Mouse (Mus musculus): Measurements from ENCODE around the gene Cryl1. TPM values are rescaled to one million over a fixed set of nuclear protein-coding genes. Genes with fewer than 3 reads are reported as not detected.
A peak's percentile ranks its signal among the peaks of the same experiment; 100 is the strongest.

Gene Cryl1
- polyA plus RNA-seq, 1 experiment from 2014 or later: 61.9 TPM

DNA sequence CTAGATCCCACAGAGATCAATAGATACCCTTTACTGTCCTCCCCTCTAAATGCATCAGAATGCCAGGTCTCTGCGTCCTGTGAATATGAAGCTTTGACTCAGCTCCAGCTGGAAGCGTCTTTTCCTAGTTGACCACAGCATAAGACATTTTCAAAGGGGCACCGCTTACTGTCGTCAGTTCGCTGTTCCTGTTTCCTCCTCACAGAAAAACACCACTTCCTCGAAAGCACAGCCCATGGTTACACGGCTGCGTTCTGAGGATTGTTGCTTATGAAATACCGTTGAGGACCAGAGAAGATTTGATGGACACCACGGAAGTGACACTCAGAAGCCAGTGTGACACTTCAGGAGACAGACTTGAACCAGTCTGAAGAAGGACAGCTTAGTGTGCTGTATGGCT lies 134.4 kb downstream of the Cryl1 start:
- WGBS: 79% methylated on average over 10 of the region's 10 CpGs
- Histone ChIP-seq H3K4me1 (replicated peaks; ENCODE audit: control insufficient read depth, insufficient read depth, low read length) (no peaks in the 10 kb centered on the region), H3K36me3 (ENCODE audit: control insufficient read depth, insufficient read depth, low read length) (no peaks in the 10 kb centered on the region), H3K4me2 (ENCODE audit: low read length) (no peak overlapping the region), H3K9ac (ENCODE audit: low read length) (no peak overlapping the region), H3K27ac (ENCODE audit: low read depth) (no peak overlapping the region), H3K9me3 (ENCODE audit: control insufficient read depth, low read length) (no peaks in the 10 kb centered on the region), H3K27me3 (replicated peaks; ENCODE audit: control insufficient read depth, insufficient read depth, low read length) (no peaks in the 10 kb centered on the region), H3K4me3 (ENCODE audit: low read depth, low read length) (no peak overlapping the region)
- no peak for ATAC-seq (replicated peaks; ENCODE audit: low FRiP score, low TSS enrichment, low read depth)
- DNase-seq (ENCODE audit: low spot score): no peak

DNA sequence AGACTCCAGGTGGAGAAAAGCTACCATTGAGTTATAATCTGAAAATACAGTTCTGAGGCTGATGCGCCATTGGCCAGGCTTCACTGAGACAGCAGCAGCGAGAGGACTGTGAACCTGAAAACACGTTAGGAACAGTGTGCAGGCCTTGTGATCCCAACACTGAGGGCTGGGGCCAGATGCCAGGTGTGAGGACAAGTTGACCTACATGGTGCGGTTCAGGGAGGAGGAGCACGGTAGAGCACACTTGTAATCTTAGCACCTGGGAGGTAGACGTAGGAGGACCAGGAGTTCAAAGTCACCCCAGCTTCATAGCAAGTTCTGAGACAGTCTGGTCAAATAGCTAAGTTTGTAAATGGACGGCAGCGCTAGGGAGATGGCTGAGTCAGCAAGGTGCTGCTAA lies 139.0 kb downstream of the Cryl1 start:
- Histone ChIP-seq H3K27ac (ENCODE audit: low read depth) (no peak overlapping the region), H3K9me3 (ENCODE audit: control insufficient read depth, low read length) (no peaks in the 10 kb centered on the region), H3K4me1 (replicated peaks; ENCODE audit: control insufficient read depth, insufficient read depth, low read length) (no peaks in the 10 kb centered on the region), H3K27me3 (replicated peaks; ENCODE audit: control insufficient read depth, insufficient read depth, low read length) (no peaks in the 10 kb centered on the region), H3K4me2 (ENCODE audit: low read length) (no peak overlapping the region), H3K9ac (ENCODE audit: low read length) (no peak overlapping the region), H3K36me3 (ENCODE audit: control insufficient read depth, insufficient read depth, low read length) (no peaks in the 10 kb centered on the region), H3K4me3 (ENCODE audit: low read depth, low read length) (no peak overlapping the region)
- DNase-seq (ENCODE audit: low spot score): no peak
- no peak for ATAC-seq (replicated peaks; ENCODE audit: low FRiP score, low TSS enrichment, low read depth)
- WGBS: 81% methylated on average over 8 of the region's 8 CpGs

DNA sequence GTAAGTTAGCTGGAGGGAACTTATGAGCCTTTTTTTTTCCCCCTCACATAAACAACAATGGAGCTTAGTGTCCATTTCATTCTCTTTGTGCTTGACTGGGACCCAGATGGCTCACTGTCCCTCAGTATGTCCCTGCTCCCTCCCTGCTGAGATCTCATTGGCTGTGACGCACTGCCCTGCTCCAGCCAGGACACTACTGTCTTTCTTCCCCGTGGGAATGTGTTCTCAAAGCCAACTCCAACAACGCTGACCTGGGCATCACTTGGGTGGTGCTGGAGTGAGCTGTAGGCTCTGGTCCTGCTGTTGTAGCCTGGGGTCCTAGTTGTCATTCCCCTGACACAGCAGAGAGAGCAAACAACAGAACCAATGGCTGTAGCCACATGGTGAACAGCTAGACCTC lies 149.7 kb downstream of the Cryl1 start:
- Histone ChIP-seq H3K4me2 (ENCODE audit: low read length) (no peak overlapping the region), H3K27me3 (replicated peaks; ENCODE audit: control insufficient read depth, insufficient read depth, low read length) (no peaks in the 10 kb centered on the region), H3K4me3 (ENCODE audit: low read depth, low read length) (no peak overlapping the region), H3K9me3 (ENCODE audit: control insufficient read depth, low read length) (no peaks in the 10 kb centered on the region), H3K36me3 (ENCODE audit: control insufficient read depth, insufficient read depth, low read length) (no peaks in the 10 kb centered on the region), H3K4me1 (replicated peaks; ENCODE audit: control insufficient read depth, insufficient read depth, low read length) (0 out of 2 replicates have a peak, but pooled peaks cover 4% of the 10 kb centered on the region), H3K27ac (ENCODE audit: low read depth) (no peak overlapping the region), H3K9ac (ENCODE audit: low read length) (no peak overlapping the region)
- no peak for ATAC-seq (replicated peaks; ENCODE audit: low FRiP score, low TSS enrichment, low read depth)
- DNase-seq (ENCODE audit: low spot score): no peak
- WGBS: 79% methylated on average over 3 of the region's 3 CpGs

DNA sequence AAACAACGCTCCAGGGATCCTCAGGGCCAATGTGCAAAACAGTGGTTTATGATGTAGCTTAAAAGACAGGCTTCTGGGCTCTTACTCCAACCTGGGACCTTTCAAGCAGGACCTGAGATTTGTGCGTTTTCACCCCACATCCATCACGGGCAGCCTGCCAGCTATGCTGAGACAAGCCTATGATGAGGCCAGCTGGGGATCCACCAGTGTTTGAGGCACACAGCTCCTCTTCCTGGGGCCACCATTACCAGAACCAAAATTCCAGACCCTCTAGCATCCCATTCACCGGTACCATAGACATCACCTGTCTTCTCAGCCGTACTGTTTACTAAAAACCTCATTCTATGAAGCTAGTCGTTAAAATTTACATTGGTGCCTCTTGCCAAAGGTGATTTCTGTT lies 151.8 kb downstream of the Cryl1 start:
- no peak overlapping the region for H3K27ac ChIP-seq (ENCODE audit: low read depth)
- no peak overlapping the region for H3K9ac ChIP-seq (ENCODE audit: low read length)
- ATAC-seq (replicated peaks; ENCODE audit: low FRiP score, low TSS enrichment, low read depth) (no peak), DNase-seq (ENCODE audit: low spot score) (no peak)
- no peak overlapping the region for H3K4me2 ChIP-seq (ENCODE audit: low read length)
- H3K36me3 ChIP-seq (ENCODE audit: control insufficient read depth, insufficient read depth, low read length): no peaks in the 10 kb centered on the region
- H3K9me3 ChIP-seq (ENCODE audit: control insufficient read depth, low read length): no peaks in the 10 kb centered on the region
- no peak overlapping the region for H3K4me3 ChIP-seq (ENCODE audit: low read depth, low read length)
- WGBS: 64% methylated on average over 6 of the region's 6 CpGs
- H3K27me3 ChIP-seq (replicated peaks; ENCODE audit: control insufficient read depth, insufficient read depth, low read length): no peaks in the 10 kb centered on the region
- 0 out of 2 replicates have a peak, but pooled peaks cover 4% of the 10 kb centered on the region for H3K4me1 ChIP-seq (replicated peaks; ENCODE audit: control insufficient read depth, insufficient read depth, low read length)

DNA sequence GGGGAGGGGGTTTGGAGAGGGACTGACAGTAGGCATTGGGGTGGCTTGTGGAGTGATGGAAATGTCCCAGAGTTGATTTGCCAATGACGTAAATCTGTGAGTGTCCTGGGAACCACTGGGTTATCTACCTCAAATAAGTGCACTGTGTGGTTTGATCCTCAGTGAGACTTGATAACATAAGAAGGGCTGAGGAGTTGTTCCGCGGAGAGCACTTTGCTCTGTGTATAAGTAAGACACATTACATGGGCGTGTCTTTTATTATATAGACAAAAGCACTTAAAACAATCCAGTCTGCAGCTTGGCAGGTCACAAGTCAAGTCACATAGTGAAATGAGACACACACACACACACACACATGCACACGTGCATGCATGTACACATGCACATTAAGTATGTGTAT lies 155.4 kb downstream of the Cryl1 start:
- no peak overlapping the region for H3K4me2 ChIP-seq (ENCODE audit: low read length)
- ATAC-seq (replicated peaks; ENCODE audit: low FRiP score, low TSS enrichment, low read depth): no peak
- 0 out of 2 replicates have a peak, but pooled peaks cover 4% of the 10 kb centered on the region for H3K4me1 ChIP-seq (replicated peaks; ENCODE audit: control insufficient read depth, insufficient read depth, low read length)
- no peak overlapping the region for H3K27ac ChIP-seq (ENCODE audit: low read depth)
- no peaks in the 10 kb centered on the region for H3K9me3 ChIP-seq (ENCODE audit: control insufficient read depth, low read length)
- DNase-seq (ENCODE audit: low spot score): no peak
- H3K4me3 ChIP-seq (ENCODE audit: low read depth, low read length): no peak overlapping the region
- H3K9ac ChIP-seq (ENCODE audit: low read length): no peak overlapping the region
- WGBS: 66% methylated on average over 5 of the region's 5 CpGs
- H3K27me3 ChIP-seq (replicated peaks; ENCODE audit: control insufficient read depth, insufficient read depth, low read length): no peaks in the 10 kb centered on the region
- no peaks in the 10 kb centered on the region for H3K36me3 ChIP-seq (ENCODE audit: control insufficient read depth, insufficient read depth, low read length)

DNA sequence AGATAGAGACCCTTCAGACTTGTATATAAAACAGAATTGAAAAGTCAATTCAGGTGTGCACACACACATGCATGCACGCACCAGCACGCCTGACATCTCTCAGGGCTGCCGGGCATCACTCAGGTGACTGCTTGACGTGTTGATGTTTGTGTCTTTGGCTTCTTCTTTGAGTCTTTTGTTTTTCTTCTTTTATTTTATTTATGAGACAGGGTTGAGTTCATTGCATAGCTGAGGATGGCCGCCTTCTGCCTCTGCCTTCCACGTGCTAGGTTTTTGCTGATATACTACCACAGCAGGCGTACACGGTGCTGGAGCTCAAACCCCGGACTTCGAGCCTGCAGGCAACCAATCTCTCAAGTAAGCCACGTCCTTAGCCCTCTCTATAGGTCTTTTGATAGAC lies 163.1 kb downstream of the Cryl1 start:
- no peak overlapping the region for H3K4me2 ChIP-seq (ENCODE audit: low read length)
- no peak for ATAC-seq (replicated peaks; ENCODE audit: low FRiP score, low TSS enrichment, low read depth)
- no peak overlapping the region for H3K27ac ChIP-seq (ENCODE audit: low read depth)
- WGBS: 63% methylated on average over 11 of the region's 11 CpGs
- H3K9ac ChIP-seq (ENCODE audit: low read length): no peak overlapping the region
- no peaks in the 10 kb centered on the region for H3K9me3 ChIP-seq (ENCODE audit: control insufficient read depth, low read length)
- no peaks in the 10 kb centered on the region for H3K36me3 ChIP-seq (ENCODE audit: control insufficient read depth, insufficient read depth, low read length)
- H3K4me3 ChIP-seq (ENCODE audit: low read depth, low read length): no peak overlapping the region
- no peaks in the 10 kb centered on the region for H3K27me3 ChIP-seq (replicated peaks; ENCODE audit: control insufficient read depth, insufficient read depth, low read length)
- peaks cover 2% of the 10 kb centered on the region; the same call in 1 of the 2 replicates for H3K4me1 ChIP-seq (replicated peaks; ENCODE audit: control insufficient read depth, insufficient read depth, low read length)
- no peak for DNase-seq (ENCODE audit: low spot score)

DNA sequence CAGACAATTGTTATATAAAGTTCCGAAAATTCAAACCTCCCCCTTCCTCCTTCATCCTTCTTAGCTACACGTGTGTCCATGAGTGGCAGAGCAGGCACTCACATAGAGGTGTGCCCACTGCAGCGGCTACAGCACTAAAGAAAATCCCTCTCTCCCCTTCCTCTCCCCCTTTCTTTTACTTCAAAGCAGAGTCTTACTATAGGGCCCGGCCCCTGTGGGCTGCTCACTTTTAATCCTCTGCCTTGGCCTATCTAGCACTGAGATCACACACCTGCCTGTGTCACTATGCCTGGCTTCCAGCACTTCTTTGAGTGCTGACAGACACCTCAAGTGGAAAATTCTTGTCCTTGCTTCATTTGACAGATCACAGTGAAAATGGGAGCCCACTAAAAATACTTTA lies 163.6 kb downstream of the Cryl1 start:
- DNase-seq (ENCODE audit: low spot score) (no peak), ATAC-seq (replicated peaks; ENCODE audit: low FRiP score, low TSS enrichment, low read depth) (no peak)
- Histone ChIP-seq H3K4me3 (ENCODE audit: low read depth, low read length) (no peak overlapping the region), H3K36me3 (ENCODE audit: control insufficient read depth, insufficient read depth, low read length) (no peaks in the 10 kb centered on the region), H3K9ac (ENCODE audit: low read length) (no peak overlapping the region), H3K27ac (ENCODE audit: low read depth) (no peak overlapping the region), H3K27me3 (replicated peaks; ENCODE audit: control insufficient read depth, insufficient read depth, low read length) (no peaks in the 10 kb centered on the region), H3K9me3 (ENCODE audit: control insufficient read depth, low read length) (no peaks in the 10 kb centered on the region), H3K4me2 (ENCODE audit: low read length) (no peak overlapping the region), H3K4me1 (replicated peaks; ENCODE audit: control insufficient read depth, insufficient read depth, low read length) (peaks cover 2% of the 10 kb centered on the region; the same call in 1 of the 2 replicates)
- WGBS: 30% methylated on average over 4 of the region's 4 CpGs

DNA sequence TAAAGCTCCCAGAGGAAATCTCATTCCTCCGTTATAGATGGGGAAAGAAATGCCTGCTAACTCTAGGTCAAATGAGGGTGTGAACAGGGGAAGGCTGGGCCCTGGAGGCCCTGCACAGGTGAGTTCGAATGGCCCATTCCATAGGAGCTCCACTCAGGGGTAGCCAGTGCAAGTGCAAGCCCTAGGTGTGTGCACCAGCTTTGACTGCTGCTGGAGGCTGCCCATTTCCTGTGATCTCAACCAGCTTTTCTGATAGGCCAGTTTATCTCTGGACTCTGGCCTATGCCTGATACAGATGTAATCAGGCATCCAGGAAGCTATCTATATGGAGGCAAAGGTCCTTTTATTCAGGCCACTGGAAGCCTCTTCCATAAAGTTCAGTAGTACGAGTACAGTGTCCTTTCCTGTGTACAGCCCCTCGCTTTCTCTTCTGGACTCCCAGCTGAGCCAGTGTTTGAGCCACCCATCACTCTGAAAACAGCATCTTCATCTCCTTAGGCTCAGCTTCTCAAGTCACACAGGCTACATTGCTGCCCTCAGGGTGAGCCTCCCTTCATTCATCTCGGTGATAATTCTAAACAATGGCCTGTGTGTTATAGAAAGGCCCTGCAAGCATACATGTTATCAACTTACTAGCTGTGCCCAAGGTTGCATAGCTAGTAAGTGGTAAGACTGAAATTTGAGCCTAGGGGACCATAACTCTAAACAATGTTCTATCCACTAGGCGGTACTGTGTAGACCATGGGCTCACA lies 167.9 kb downstream of the Cryl1 start:
- DNase-seq (ENCODE audit: low spot score) (peak; percentile 49), ATAC-seq (replicated peaks; ENCODE audit: low FRiP score, low TSS enrichment, low read depth) (peak; percentile 83)
- H3K27me3 ChIP-seq (replicated peaks; ENCODE audit: control insufficient read depth, insufficient read depth, low read length): no peaks in the 10 kb centered on the region
- no peak overlapping the region for H3K9ac ChIP-seq (ENCODE audit: low read length)
- no peaks in the 10 kb centered on the region for H3K9me3 ChIP-seq (ENCODE audit: control insufficient read depth, low read length)
- no peak overlapping the region for H3K4me3 ChIP-seq (ENCODE audit: low read depth, low read length)
- 62% methylated on average over 6 of the region's 6 CpGs for WGBS
- no peaks in the 10 kb centered on the region for H3K36me3 ChIP-seq (ENCODE audit: control insufficient read depth, insufficient read depth, low read length)
- 0 out of 2 replicates have a peak, but pooled peaks cover 2% of the 10 kb centered on the region for H3K4me1 ChIP-seq (replicated peaks; ENCODE audit: control insufficient read depth, insufficient read depth, low read length)
- no peak overlapping the region for H3K4me2 ChIP-seq (ENCODE audit: low read length)
- no peak overlapping the region for H3K27ac ChIP-seq (ENCODE audit: low read depth)

Data from intestine, embryonic 14.5 days (tissue).